Mouse (Mus musculus) kidney, embryonic 16.5 days (tissue): ENCODE measurements around the gene Trappc12. TPM values are rescaled to one million over a fixed set of nuclear protein-coding genes. Genes with fewer than 3 reads are reported as not detected.

ENCODE experiments used
- ATAC-seq: fragments of 200-750 bp; cut with Nextera tagmentation; 2 replicates; pipeline ENCODE4 v1.8.0; 2017; ENCODE audit warnings: moderate TSS enrichment; ENCODE audit not compliant: low FRiP score, low TSS enrichment
- H3K27ac ChIP-seq: fragments of 300-500 bp; sonication (generic); 2 replicates; pipeline ENCODE4 v1.5.1; 2014; ENCODE audit warnings: low read length
- H3K27me3 ChIP-seq: fragments of 300-500 bp; sonication (generic); 2 replicates; pipeline ENCODE4 v1.6.1; 2014; ENCODE audit warnings: low read length, control low read depth, mixed read lengths; ENCODE audit not compliant: insufficient read depth
- H3K36me3 ChIP-seq: fragments of 300-500 bp; sonication (generic); 2 replicates; pipeline ENCODE4 v1.6.1; 2014; ENCODE audit warnings: low read length, control low read depth, mixed read lengths; ENCODE audit not compliant: insufficient read depth
- H3K4me1 ChIP-seq: fragments of 300-500 bp; sonication (generic); 2 replicates; pipeline ENCODE4 v1.6.1; 2014; ENCODE audit warnings: low read length, control low read depth, mixed read lengths; ENCODE audit not compliant: insufficient read depth
- H3K4me2 ChIP-seq: fragments of 300-500 bp; sonication (generic); replicated peaks from 2 replicates; pipeline ENCODE4 v1.6.1; 2014; ENCODE audit warnings: low read depth, low read length
- H3K4me3 ChIP-seq: fragments of 300-500 bp; sonication (generic); 2 replicates; pipeline ENCODE4 v1.5.1; 2014; ENCODE audit warnings: mild to moderate bottlenecking, low read length
- H3K9ac ChIP-seq: fragments of 300-500 bp; sonication (generic); replicated peaks from 2 replicates; pipeline ENCODE4 v1.6.1; 2014; ENCODE audit warnings: low read length
- H3K9me3 ChIP-seq: fragments of 300-500 bp; sonication (generic); 2 replicates; pipeline ENCODE4 v1.6.1; 2016; ENCODE audit warnings: low read length, control low read depth
- WGBS: fragments of 180-500 bp; shearing (Covaris S2); extraction: QIAGEN DNeasy Blood & Tissue Kit; methylation state at CpG from one replicate; pipeline ENCODE4 v1.1.7; 2014; 5-methylcytosine and 5-hydroxymethylcytosine counted together
- polyA plus RNA-seq: library from polyadenylated mRNA; unstranded; fragments of >200 nt; fragmentation: Nextera tagmentation; extraction: Ambion mirVana; gene quantifications from 2 replicates; pipeline ENCODE4 v1.2.1, GENCODE M21; 2015

Gene Trappc12
- polyA plus RNA-seq, 1 experiment from 2014 or later: 45.5 TPM

- Histone ChIP-seq H3K27ac (no peak overlapping the region), H3K9ac (no peak overlapping the region), H3K9me3 (no peaks in the 10 kb centered on the region), H3K4me3 (no peak overlapping the region), H3K27me3 (no peaks in the 10 kb centered on the region), H3K36me3 (peaks cover 33% of the 10 kb centered on the region), H3K4me1 (no peaks in the 10 kb centered on the region), H3K4me2 (no peak overlapping the region)
- 89% methylated on average over 22 of the region's 22 CpGs for WGBS
- no peak for ATAC-seq
Measured at GRCm38 (mm10) chr12:28710566-28711185, 39.6 kb downstream of the Trappc12 start.

- Histone ChIP-seq H3K4me1 (peaks cover 11% of the 10 kb centered on the region), H3K36me3 (peaks cover 33% of the 10 kb centered on the region), H3K9ac (no peak overlapping the region), H3K27ac (no peak overlapping the region), H3K9me3 (no peaks in the 10 kb centered on the region), H3K27me3 (no peaks in the 10 kb centered on the region), H3K4me3 (no peak overlapping the region), H3K4me2 (no peak overlapping the region)
- ATAC-seq: no peak
- whole genome bisulfite sequencing: 71% methylated on average over 4 of the region's 4 CpGs
Measured at GRCm38 (mm10) chr12:28708154-28708553, 42.1 kb downstream of the Trappc12 start.

- Histone ChIP-seq H3K4me1 (peaks cover 16% of the 10 kb centered on the region), H3K4me2 (no peak overlapping the region), H3K4me3 (no peak overlapping the region), H3K27me3 (no peaks in the 10 kb centered on the region), H3K36me3 (peaks cover 13% of the 10 kb centered on the region; the same call in 1 of the 2 replicates), H3K9ac (no peak overlapping the region), H3K9me3 (no peaks in the 10 kb centered on the region), H3K27ac (no peak overlapping the region)
- ATAC-seq: no peak
- 75% methylated on average over 6 of the region's 6 CpGs for WGBS
Measured at GRCm38 (mm10) chr12:28705204-28705603, 45.1 kb downstream of the Trappc12 start.

GRCm38 (mm10) chr12:28704381-28704780 lies 45.9 kb downstream of the Trappc12 start:
- Histone ChIP-seq H3K36me3 (peaks cover 5% of the 10 kb centered on the region; the same call in 1 of the 2 replicates), H3K9me3 (no peaks in the 10 kb centered on the region), H3K4me1 (peaks cover 16% of the 10 kb centered on the region), H3K4me2 (no peak overlapping the region), H3K27me3 (no peaks in the 10 kb centered on the region), H3K4me3 (no peak overlapping the region), H3K9ac (no peak overlapping the region), H3K27ac (no peak overlapping the region)
- WGBS: 10% methylated on average over 12 of the region's 12 CpGs
- ATAC-seq: no peak; the same call in 1 of the 2 replicates

- no peaks in the 10 kb centered on the region for H3K36me3 ChIP-seq
- no peak overlapping the region for H3K4me2 ChIP-seq
- no peak overlapping the region for H3K9ac ChIP-seq
- H3K9me3 ChIP-seq: no peaks in the 10 kb centered on the region
- no peaks in the 10 kb centered on the region for H3K27me3 ChIP-seq
- peaks cover 19% of the 10 kb centered on the region for H3K4me1 ChIP-seq
- WGBS: 73% methylated on average over 11 of the region's 11 CpGs
- H3K27ac ChIP-seq: no peak overlapping the region
- ATAC-seq: no peak
- no peak overlapping the region for H3K4me3 ChIP-seq
Measured at GRCm38 (mm10) chr12:28701302-28701701, 49.0 kb downstream of the Trappc12 start.

GRCm38 (mm10) chr12:28700561-28701025 lies 49.7 kb downstream of the Trappc12 start:
- ATAC-seq: no peak
- Histone ChIP-seq H3K4me2 (no peak overlapping the region), H3K27ac (no peak overlapping the region), H3K36me3 (no peaks in the 10 kb centered on the region; the same call in 1 of the 2 replicates), H3K9me3 (no peaks in the 10 kb centered on the region), H3K9ac (no peak overlapping the region), H3K27me3 (no peaks in the 10 kb centered on the region), H3K4me1 (peaks cover 19% of the 10 kb centered on the region), H3K4me3 (no peak overlapping the region)
- 73% methylated on average over 19 of the region's 19 CpGs for WGBS

GRCm38 (mm10) chr12:28700101-28700511 lies 50.2 kb downstream of the Trappc12 start:
- no peak overlapping the region for H3K4me2 ChIP-seq
- H3K36me3 ChIP-seq: no peaks in the 10 kb centered on the region; the same call in 1 of the 2 replicates
- 0 out of 2 replicates have a peak, but pooled peaks have one; percentile 13 for ATAC-seq
- peaks cover 19% of the 10 kb centered on the region for H3K4me1 ChIP-seq
- 0 out of 2 replicates have a peak overlapping the region, but pooled peaks have one; percentile 22 for H3K27ac ChIP-seq
- H3K27me3 ChIP-seq: no peaks in the 10 kb centered on the region
- H3K4me3 ChIP-seq: no peak overlapping the region
- no peak overlapping the region for H3K9ac ChIP-seq
- H3K9me3 ChIP-seq: no peaks in the 10 kb centered on the region
- WGBS: 42% methylated on average over 3 of the region's 3 CpGs

GRCm38 (mm10) chr12:28699656-28700055 lies 50.6 kb downstream of the Trappc12 start:
- Histone ChIP-seq H3K9me3 (no peaks in the 10 kb centered on the region), H3K4me3 (no peak overlapping the region), H3K4me2 (no peak overlapping the region), H3K9ac (no peak overlapping the region), H3K27ac (no peak overlapping the region), H3K36me3 (peaks cover 1% of the 10 kb centered on the region; the same call in 1 of the 2 replicates), H3K4me1 (peaks cover 14% of the 10 kb centered on the region), H3K27me3 (no peaks in the 10 kb centered on the region)
- WGBS: 11% methylated on average over 6 of the region's 6 CpGs
- no peak for ATAC-seq

GRCm38 (mm10) chr12:28699086-28699485 lies 51.2 kb downstream of the Trappc12 start:
- Histone ChIP-seq H3K4me3 (no peak overlapping the region), H3K4me1 (peaks cover 8% of the 10 kb centered on the region; the same call in 1 of the 2 replicates), H3K27ac (no peak overlapping the region), H3K27me3 (no peaks in the 10 kb centered on the region), H3K9ac (no peak overlapping the region), H3K36me3 (peaks cover 4% of the 10 kb centered on the region; the same call in 1 of the 2 replicates), H3K9me3 (no peaks in the 10 kb centered on the region), H3K4me2 (no peak overlapping the region)
- 66% methylated on average over 5 of the region's 5 CpGs for WGBS
- ATAC-seq: no peak
